Mouse (Mus musculus) cerebellum, adult 2 months (tissue): ENCODE measurements around the gene Rpl22l1. TPM values are rescaled to one million over a fixed set of nuclear protein-coding genes. Genes with fewer than 3 reads are reported as not detected.

Experiments used
- DNase-seq, 2 experiments: peaks; one replicate each; pipeline ENCODE4 v3.0.0; 2021
- H3K27ac ChIP-seq: fragments of 200-500 bp; 2 replicates; pipeline ENCODE4 v1.5.1; 2012; ENCODE audit warnings: low read length, control low read depth, inconsistent platforms; ENCODE audit not compliant: insufficient read depth
- H3K27me3 ChIP-seq: fragments of 200-500 bp; 2 replicates; pipeline ENCODE4 v1.6.1; 2012; ENCODE audit warnings: inconsistent platforms, mild to moderate bottlenecking, low read length, moderate library complexity; ENCODE audit not compliant: control insufficient read depth, insufficient read depth
- H3K4me1 ChIP-seq: fragments of 200-500 bp; 2 replicates; pipeline ENCODE4 v1.6.1; 2011; ENCODE audit warnings: low read length; ENCODE audit not compliant: control insufficient read depth, insufficient read depth
- H3K4me3 ChIP-seq: fragments of 200-500 bp; replicated peaks from 2 replicates; pipeline ENCODE3; 2011; ENCODE audit warnings: mild to moderate bottlenecking, low read depth, low read length, control low read depth; ENCODE audit not compliant: insufficient read depth
- CTCF ChIP-seq: fragments of 200-500 bp; IDR thresholded peaks from 2 replicates; pipeline ENCODE4 v1.5.1; 2011; ENCODE audit warnings: low read depth, mild to moderate bottlenecking, control low read depth, low read length, moderate library complexity, borderline replicate concordance; ENCODE audit not compliant: insufficient read depth
- POLR2A ChIP-seq: fragments of 200-500 bp; IDR thresholded peaks from 2 replicates; pipeline ENCODE4 v1.6.1; 2011; ENCODE audit warnings: low read length, control low read depth, borderline replicate concordance; ENCODE audit not compliant: insufficient read depth
- WGBS: fragments of 180-500 bp; shearing (Covaris S2); methylation state at CpG from one replicate; pipeline ENCODE4 v1.1.7; 2018; 5-methylcytosine and 5-hydroxymethylcytosine counted together
- polyA plus RNA-seq: library from polyadenylated mRNA; depleted of rRNA; stranded (reverse); fragments of >200 nt; gene quantifications from 2 replicates; pipeline ENCODE4 v1.2.3, GENCODE M21; 2012

Gene Rpl22l1
- polyA plus RNA-seq, 1 experiment, result 156 TPM

DNA sequence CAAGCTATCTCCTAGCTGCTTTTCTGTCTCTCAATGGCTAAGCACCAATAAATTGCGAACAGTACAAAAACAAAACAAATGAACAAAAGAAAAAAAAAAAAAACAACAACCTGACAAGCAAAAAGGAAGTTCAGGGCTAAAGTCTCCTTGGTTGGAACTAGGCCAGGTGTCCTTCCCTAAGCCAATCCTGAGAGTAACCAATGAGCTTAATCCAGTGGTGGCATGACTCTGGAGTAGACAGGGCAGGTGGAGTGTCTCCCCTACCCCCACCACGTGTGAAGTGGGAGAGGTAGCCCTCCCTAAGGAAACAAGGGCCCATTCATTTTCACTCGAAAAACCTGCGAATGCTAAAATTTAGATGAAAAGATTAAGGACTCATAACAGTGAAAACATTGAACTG, 6.2 kb downstream of the Rpl22l1 start:
- Histone ChIP-seq H3K4me3 (no peak overlapping the region), H3K4me1 (no peaks in the 10 kb centered on the region), H3K27ac (no peak overlapping the region), H3K27me3 (no peaks in the 10 kb centered on the region)
- DNase-seq, result no peak
- WGBS, result 71% methylated on average over 4 of the region's 4 CpGs
- TF ChIP-seq CTCF (no peak), POLR2A (no peak)

DNA sequence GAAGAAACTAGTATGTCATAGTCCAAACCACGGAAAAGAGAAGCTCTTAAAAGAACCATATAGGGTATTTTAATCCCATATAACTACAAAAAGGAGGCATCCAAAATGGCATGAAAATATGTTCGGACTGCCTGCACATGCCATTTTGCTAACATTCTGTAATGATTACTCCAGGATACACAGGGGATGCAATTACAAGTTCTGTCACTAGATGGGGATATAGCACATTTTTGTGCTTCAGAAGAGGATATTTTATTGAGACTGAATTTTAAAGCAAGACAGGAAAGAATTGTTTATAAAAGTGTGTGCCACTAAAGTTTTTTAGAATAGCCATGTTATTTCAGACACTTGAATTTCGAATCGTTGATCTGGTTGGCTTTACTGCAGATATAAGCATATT, 9.1 kb downstream of the Rpl22l1 start:
- H3K27me3 ChIP-seq, result no peaks in the 10 kb centered on the region
- H3K4me3 ChIP-seq, result no peak overlapping the region
- H3K4me1 ChIP-seq, result no peaks in the 10 kb centered on the region
- H3K27ac ChIP-seq, result no peak overlapping the region
- DNase-seq, result peak in 1 of 2 experiments; percentile 25
- TF ChIP-seq CTCF, result peak; percentile 16; the same call in 1 of the 2 replicates
- TF ChIP-seq POLR2A, result no peak
- WGBS, result 10% methylated on average over 4 of the region's 4 CpGs

DNA sequence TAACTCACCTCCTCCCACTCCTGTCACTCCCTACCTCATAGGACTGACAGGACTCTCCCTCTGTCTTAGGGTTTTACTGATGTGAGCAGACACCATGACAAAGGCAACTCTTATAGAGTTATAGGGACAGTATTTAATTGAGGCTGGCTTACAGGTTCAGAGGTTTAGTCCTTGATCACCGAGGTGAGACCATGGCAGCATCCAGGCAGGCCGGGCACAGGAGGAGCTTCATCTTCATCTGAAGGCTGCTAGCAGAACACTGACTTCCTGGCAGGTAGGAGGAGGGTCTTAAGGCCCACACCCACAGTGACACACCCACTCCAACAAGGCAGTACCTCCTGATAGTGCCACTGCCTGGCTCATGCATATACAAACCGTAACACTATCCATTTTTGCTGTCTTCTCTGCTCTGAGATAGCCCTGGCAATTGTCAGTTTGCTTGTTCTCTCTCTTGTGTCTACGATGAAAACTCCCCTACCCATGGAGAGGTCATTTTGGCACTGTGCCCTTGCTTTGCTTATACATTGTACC, 10.8 kb downstream of the Rpl22l1 start:
- no peak overlapping the region for H3K4me3 ChIP-seq
- H3K27ac ChIP-seq, result no peak overlapping the region
- 70% methylated on average over 4 of the region's 4 CpGs for WGBS
- H3K4me1 ChIP-seq, result no peaks in the 10 kb centered on the region
- DNase-seq, result no peak
- H3K27me3 ChIP-seq, result no peaks in the 10 kb centered on the region
- TF ChIP-seq POLR2A, result no peak
- no peak for TF ChIP-seq CTCF

DNA sequence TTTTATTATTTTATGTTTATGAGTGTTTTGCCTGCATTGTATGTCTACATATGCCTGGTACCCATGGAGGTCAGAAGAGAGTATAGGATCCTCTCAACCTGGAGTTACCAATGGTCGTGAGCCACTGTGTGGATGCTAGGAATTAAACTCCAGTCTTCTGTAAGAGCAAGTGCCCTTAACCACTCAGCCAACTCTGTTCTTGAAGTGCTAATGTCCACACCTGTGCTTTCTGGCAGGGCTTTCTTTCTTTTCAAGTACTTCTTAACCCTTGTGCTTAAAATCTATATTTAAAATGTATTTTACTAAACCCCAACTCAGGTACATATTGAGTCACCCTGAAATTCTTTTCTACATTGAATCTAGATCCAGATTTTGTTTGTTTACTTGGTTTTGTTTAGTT, 21.0 kb downstream of the Rpl22l1 start:
- TF ChIP-seq POLR2A, result no peak
- TF ChIP-seq CTCF, result no peak
- no peaks in the 10 kb centered on the region for H3K27me3 ChIP-seq
- H3K27ac ChIP-seq, result no peak overlapping the region
- no peaks in the 10 kb centered on the region for H3K4me1 ChIP-seq
- no peak overlapping the region for H3K4me3 ChIP-seq
- DNase-seq, result no peak
- 67% methylated on average over 1 of the region's 1 CpGs for whole genome bisulfite sequencing

DNA sequence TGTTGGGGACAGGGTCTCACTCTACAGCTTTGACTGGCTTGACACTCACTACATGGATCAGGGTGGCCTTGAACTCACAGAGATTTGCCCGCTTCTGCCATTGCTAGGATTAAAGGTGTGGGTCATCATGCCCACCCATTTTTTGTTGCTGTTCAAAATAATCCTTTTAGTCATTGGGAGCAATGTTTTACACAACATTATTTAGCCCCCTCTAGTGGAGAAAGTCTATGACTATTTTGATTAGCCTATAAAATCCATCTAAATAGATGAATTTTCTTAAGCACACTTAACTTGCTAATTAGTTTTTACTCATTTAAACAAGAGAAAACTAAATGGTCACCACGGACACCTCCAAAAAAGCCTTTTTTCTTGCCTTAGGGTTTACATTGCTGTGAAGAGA, 22.4 kb downstream of the Rpl22l1 start:
- DNase-seq, result no peak
- 92% methylated on average over 2 of the region's 2 CpGs for WGBS

DNA sequence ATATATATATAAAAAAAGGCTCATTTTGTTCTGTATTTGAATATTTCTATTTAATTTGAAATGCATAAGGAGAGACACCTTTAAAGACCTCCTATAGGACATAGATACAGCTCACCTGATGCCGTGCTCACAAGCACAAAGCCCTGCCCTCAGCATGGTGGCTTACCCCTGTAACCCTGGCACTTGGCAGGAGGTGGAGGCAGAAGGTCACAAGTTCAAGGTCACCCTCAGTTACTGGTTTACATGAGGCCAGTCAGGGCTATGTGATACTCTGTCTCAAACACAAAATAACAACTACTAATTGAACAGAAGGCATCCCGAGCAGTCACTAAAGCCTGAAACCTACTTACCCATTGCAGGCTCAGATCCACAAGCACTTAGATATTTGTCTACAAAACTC, 24.2 kb downstream of the Rpl22l1 start:
- Histone ChIP-seq H3K27ac (no peak overlapping the region), H3K4me3 (no peak overlapping the region), H3K27me3 (no peaks in the 10 kb centered on the region), H3K4me1 (no peaks in the 10 kb centered on the region)
- TF ChIP-seq POLR2A, result no peak
- no peak for TF ChIP-seq CTCF
- DNase-seq, result no peak
- WGBS, result 93% methylated on average over 2 of the region's 2 CpGs

More for the DNA sequence above, 22.4 kb downstream of the Rpl22l1 start:
- H3K27ac ChIP-seq, result no peak overlapping the region
- TF ChIP-seq CTCF, result no peak
- no peak for TF ChIP-seq POLR2A
- H3K4me3 ChIP-seq, result no peak overlapping the region
- no peaks in the 10 kb centered on the region for H3K4me1 ChIP-seq
- no peaks in the 10 kb centered on the region for H3K27me3 ChIP-seq

DNA sequence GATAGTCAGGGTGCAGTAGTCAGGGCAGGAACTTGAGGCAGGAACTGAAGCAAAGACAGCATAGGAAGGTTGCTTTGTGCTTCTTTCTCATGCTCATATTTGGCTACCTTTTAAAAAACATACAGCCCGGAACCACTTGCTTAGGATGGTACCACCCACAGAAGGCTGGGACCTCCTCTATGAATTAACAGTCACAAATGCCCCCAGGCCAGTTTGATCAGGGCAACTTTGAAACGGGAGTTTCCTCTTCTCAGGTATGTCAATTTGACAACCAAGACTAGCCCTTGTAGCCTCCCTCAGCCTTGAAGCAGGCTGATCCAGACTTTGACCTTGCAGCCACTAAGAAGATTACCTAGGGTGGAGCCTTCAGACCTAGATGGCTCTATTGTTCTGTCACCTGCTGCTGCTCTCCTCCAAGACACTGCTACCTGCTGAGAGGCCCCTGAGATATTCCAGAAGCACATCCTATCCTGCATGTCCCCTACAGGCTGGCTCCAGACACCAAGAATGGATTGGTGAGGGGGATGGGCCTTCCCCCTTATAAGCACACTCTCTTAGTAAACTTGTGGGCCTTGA, 31.6 kb downstream of the Rpl22l1 start:
- Histone ChIP-seq H3K4me1 (no peaks in the 10 kb centered on the region), H3K27me3 (no peaks in the 10 kb centered on the region), H3K27ac (no peak overlapping the region), H3K4me3 (no peak overlapping the region)
- DNase-seq, result no peak
- TF ChIP-seq POLR2A, result no peak
- TF ChIP-seq CTCF, result no peak
- WGBS, result 78% methylated on average over 2 of the region's 2 CpGs

DNA sequence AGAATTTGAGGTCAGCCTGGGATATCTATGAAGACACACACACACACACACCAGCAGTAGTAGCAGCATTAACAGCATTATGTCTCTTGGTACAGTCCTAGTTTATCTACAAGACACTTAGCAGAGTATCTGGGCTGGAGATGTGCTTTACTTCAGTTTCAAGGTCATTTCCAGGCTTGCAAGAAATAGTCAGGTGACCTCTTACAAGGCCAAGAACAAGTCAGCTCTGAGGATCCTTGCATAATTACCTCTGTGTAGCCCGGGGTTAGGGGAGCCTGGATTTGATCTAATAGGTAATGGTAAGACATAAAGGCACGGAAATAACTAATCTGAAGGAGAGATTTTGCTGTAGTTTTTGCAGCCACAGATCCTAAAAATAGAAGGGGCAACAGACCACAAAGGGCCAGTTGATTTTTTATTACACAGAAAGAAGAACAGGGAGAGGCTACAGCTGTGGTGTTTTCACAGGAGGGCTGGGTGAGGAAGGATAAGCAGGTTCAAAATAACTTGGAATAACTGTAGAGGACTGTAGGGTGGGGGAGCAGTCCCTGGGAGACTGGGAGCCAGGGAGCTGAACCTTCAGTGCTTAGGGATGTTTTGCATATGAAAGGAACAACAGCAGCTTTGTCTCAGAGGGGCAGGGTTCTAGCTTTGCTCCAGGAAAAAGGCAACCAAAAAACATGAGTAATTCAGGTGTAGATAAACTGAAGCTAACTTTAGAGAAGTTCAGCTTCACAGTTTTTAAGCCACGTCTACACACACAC, 36.8 kb downstream of the Rpl22l1 start:
- 42% methylated on average over 3 of the region's 3 CpGs for WGBS
- Histone ChIP-seq H3K27me3 (no peaks in the 10 kb centered on the region), H3K4me1 (no peaks in the 10 kb centered on the region), H3K4me3 (no peak overlapping the region), H3K27ac (no peak overlapping the region)
- no peak for DNase-seq
- TF ChIP-seq CTCF, result no peak
- no peak for TF ChIP-seq POLR2A

DNA sequence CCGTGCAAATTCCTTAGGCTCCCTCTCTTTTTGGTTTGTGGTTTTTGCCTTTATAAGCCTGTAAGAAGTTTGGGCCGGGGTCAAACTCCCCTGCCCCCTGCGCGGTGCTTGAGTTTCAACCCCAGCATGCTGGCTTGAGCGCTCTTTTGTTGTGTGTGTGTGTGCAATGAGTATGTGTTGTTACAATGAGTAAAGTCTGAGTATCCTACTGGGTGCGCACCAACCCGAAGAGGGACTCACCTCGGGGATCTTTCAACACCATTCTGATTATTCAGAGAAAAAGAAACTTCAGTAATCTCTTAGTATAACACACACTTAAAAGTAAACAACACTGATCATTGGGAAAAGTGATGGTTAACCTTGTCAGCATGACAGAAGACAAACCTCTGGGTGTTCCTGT, 38.0 kb downstream of the Rpl22l1 start:
- no peak for TF ChIP-seq CTCF
- TF ChIP-seq POLR2A, result no peak
- 18% methylated on average over 8 of the region's 8 CpGs for WGBS
- no peaks in the 10 kb centered on the region; the same call in 1 of the 2 replicates for H3K27me3 ChIP-seq

More for the DNA sequence above, 38.0 kb downstream of the Rpl22l1 start:
- H3K27ac ChIP-seq, result no peak overlapping the region
- no peak overlapping the region for H3K4me3 ChIP-seq
- DNase-seq, result no peak
- H3K4me1 ChIP-seq, result no peaks in the 10 kb centered on the region
